Mouse (Mus musculus) olfactory bulb, adult 2 months (tissue): ENCODE data around the gene Ss18l1. TPM values are rescaled to one million over a fixed set of nuclear protein-coding genes. Genes with fewer than 3 reads are reported as not detected.

Source experiments
- H3K27ac ChIP-seq: fragments of 200-500 bp; 2 replicates; pipeline ENCODE4 v1.5.1; 2012; ENCODE audit warnings: low read depth, low read length; ENCODE audit not compliant: insufficient read depth
- H3K4me1 ChIP-seq: fragments of 200-500 bp; 2 replicates; pipeline ENCODE4 v1.6.1; 2012; ENCODE audit warnings: low read length; ENCODE audit not compliant: control insufficient read depth, insufficient read depth
- H3K4me3 ChIP-seq: fragments of 200-500 bp; 2 replicates; pipeline ENCODE4 v1.5.1; 2012; ENCODE audit warnings: mild to moderate bottlenecking, low read depth, low read length, moderate library complexity; ENCODE audit not compliant: insufficient read depth
- CTCF ChIP-seq: fragments of 200-500 bp; IDR thresholded peaks from 2 replicates; pipeline ENCODE4 v1.5.1; 2012; ENCODE audit warnings: low read depth, mild to moderate bottlenecking, low read length, moderate library complexity; ENCODE audit not compliant: insufficient read depth
- POLR2A ChIP-seq: fragments of 200-500 bp; IDR thresholded peaks from 2 replicates; pipeline ENCODE4 v1.6.1; 2012; ENCODE audit warnings: mild to moderate bottlenecking, low read depth, low read length, moderate library complexity; ENCODE audit not compliant: insufficient read depth
- WGBS: fragments of 180-500 bp; shearing (Covaris S2); methylation state at CpG from one replicate; pipeline ENCODE4 v1.1.7; 2018; 5-methylcytosine and 5-hydroxymethylcytosine counted together
- polyA plus RNA-seq: library from polyadenylated mRNA; stranded (reverse); fragments of >200 nt; gene quantifications from 2 replicates; pipeline ENCODE4 v1.2.4, GENCODE M21; 2012; ENCODE audit warnings: low replicate concordance; ENCODE audit not compliant: missing spikeins, insufficient read depth, insufficient read length

Ss18l1 gene
- polyA plus RNA-seq, 1 experiment: not detected

GRCm38 (mm10) chr2:180071671-180072070 is 29.4 kb downstream of the Ss18l1 start:
- WGBS: 75% methylated on average over 2 of the region's 2 CpGs
- no peak overlapping the region for H3K27ac ChIP-seq
- peaks cover 8% of the 10 kb centered on the region for H3K4me1 ChIP-seq
- no peak overlapping the region for H3K4me3 ChIP-seq
- TF ChIP-seq POLR2A: no peak
- TF ChIP-seq CTCF: no peak

GRCm38 (mm10) chr2:180072886-180073285 is 30.6 kb downstream of the Ss18l1 start:
- 91% methylated on average over 7 of the region's 7 CpGs for WGBS
- no peak overlapping the region for H3K27ac ChIP-seq
- TF ChIP-seq POLR2A (no peak), CTCF (no peak)
- H3K4me3 ChIP-seq: no peak overlapping the region
- H3K4me1 ChIP-seq: peaks cover 8% of the 10 kb centered on the region

- Histone ChIP-seq H3K27ac (no peak overlapping the region), H3K4me1 (peaks cover 6% of the 10 kb centered on the region), H3K4me3 (no peak overlapping the region)
- WGBS: 70% methylated on average over 3 of the region's 3 CpGs
- TF ChIP-seq CTCF (no peak), POLR2A (no peak)
Observed at GRCm38 (mm10) chr2:180077622-180078021, 35.3 kb downstream of the Ss18l1 start.

- 85% methylated on average over 8 of the region's 8 CpGs for WGBS
- TF ChIP-seq POLR2A (no peak), CTCF (no peak)
- Histone ChIP-seq H3K4me1 (peaks cover 30% of the 10 kb centered on the region), H3K4me3 (no peak overlapping the region), H3K27ac (no peak overlapping the region)
Observed at GRCm38 (mm10) chr2:180080680-180081079, 38.4 kb downstream of the Ss18l1 start.

DNA sequence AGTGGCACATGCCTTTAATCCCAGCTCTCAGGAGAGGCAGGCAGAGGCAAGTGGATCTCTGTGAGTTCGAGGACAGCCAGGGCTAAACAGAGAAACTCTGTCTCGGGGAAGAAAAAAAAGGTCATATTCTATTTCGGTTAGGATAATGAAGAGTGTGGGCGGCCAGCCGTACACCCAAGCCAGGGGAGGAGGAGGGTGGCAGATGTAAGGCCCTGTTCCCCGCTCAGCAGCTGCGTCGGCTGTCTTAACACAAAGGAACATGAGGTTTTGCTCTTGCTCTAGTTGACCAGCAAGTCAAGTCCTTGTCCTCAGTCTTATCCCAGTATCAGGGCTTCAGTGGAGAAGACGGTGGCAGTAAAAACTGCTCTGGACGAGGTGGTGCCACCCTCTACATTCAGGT is 40.8 kb downstream of the Ss18l1 start:
- H3K4me1 ChIP-seq: peaks cover 45% of the 10 kb centered on the region
- 49% methylated on average over 10 of the region's 10 CpGs for WGBS
- no peak overlapping the region for H3K4me3 ChIP-seq
- TF ChIP-seq CTCF (no peak), POLR2A (no peak)
- peak overlapping the region; percentile 71 for H3K27ac ChIP-seq

DNA sequence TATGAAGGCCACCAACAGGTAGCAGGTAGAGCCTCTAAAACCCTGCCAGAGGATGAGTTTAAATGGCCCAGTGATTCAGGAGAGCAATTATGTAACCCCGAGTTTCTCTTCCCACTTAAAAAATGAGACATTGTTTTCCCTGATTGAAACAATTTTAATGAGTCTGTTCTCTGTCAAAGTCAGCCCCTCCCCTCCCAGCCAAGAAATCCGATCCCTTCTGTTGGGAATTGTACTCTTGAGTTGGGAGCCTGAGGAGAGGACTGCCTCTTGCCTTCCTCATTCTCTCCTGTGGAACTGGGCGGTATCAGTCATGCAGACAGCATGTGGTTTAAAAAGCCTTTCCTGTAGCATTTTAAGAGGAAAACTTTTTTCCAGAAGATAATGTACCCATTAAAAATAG is 42.3 kb downstream of the Ss18l1 start:
- Histone ChIP-seq H3K4me3 (no peak overlapping the region), H3K4me1 (peaks cover 49% of the 10 kb centered on the region), H3K27ac (peak overlapping the region; percentile 63; the same call in 1 of the 2 replicates)
- WGBS: 26% methylated on average over 3 of the region's 3 CpGs
- TF ChIP-seq CTCF (no peak), POLR2A (no peak)

- no peak for TF ChIP-seq CTCF
- TF ChIP-seq POLR2A: no peak
- Histone ChIP-seq H3K27ac (peak overlapping the region; percentile 59), H3K4me1 (peaks cover 49% of the 10 kb centered on the region), H3K4me3 (no peak overlapping the region)
- 32% methylated on average over 16 of the region's 16 CpGs for WGBS
Observed at GRCm38 (mm10) chr2:180085926-180086636, 43.8 kb downstream of the Ss18l1 start.

- TF ChIP-seq POLR2A: no peak
- no peak for TF ChIP-seq CTCF
- Histone ChIP-seq H3K27ac (peak overlapping the region; percentile 59; the same call in 1 of the 2 replicates), H3K4me3 (no peak overlapping the region), H3K4me1 (peaks cover 49% of the 10 kb centered on the region)
- WGBS: 77% methylated on average over 5 of the region's 5 CpGs
Observed at GRCm38 (mm10) chr2:180086637-180087027, 44.3 kb downstream of the Ss18l1 start.

DNA sequence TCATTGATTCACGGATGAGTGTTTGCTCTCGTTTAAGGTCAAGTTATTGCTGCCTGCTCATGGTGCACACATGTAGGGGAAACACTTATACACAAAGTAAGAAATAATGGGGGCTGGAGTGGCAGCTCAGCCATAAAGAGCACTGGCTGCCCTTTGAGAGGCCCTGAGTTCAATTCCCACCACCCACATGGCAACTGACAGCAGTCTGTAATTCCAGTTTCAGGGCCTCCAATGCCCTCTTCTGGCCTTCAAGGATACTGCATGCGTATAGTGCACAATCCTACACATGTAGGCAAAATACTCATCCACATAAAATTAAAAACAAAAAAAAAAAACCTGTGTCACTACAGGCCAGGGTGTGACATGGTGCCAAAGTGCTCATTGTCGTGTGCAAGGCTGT is 45.2 kb downstream of the Ss18l1 start:
- WGBS: 91% methylated on average over 4 of the region's 4 CpGs
- no peak overlapping the region for H3K4me3 ChIP-seq
- TF ChIP-seq POLR2A: no peak

GRCm38 (mm10) chr2:180090285-180090684 is 48.0 kb downstream of the Ss18l1 start:
- Histone ChIP-seq H3K27ac (no peak overlapping the region), H3K4me1 (peaks cover 25% of the 10 kb centered on the region), H3K4me3 (no peak overlapping the region)
- TF ChIP-seq POLR2A (no peak), CTCF (no peak)
- 79% methylated on average over 11 of the region's 11 CpGs for WGBS

More for the DNA sequence above, 45.2 kb downstream of the Ss18l1 start:
- no peak overlapping the region for H3K27ac ChIP-seq
- H3K4me1 ChIP-seq: peaks cover 45% of the 10 kb centered on the region
